Mouse (Mus musculus): ENCODE results near the gene Ak1.

Gene Ak1

DNA sequence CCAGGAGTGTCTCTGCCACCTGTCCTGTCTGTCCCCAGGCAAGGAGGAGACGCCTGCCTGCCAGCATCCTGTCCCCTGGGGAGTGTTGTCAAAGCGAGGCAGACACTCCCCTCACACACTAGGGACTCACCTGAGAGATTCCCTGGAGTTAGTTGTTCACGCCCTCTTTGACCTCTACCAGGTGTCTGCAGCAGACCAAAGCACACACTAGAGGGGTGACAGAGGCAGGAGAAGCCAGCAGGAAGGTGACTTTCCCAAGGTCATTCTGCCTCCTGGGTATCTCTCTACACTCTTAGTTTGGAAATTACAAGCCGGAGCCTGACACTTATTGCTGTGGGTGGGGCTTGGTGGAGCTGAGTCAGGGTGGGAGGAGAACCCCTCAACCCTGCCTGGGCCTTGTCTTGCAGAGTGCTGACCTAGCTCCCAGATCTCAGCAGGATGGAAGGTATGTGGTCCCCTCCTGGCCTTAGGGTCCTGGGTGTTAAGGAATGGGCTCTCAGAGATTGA is 6.5 kb downstream of the Ak1 start:
- no peak for DNase-seq (ENCODE audit: low read depth)

- DNase-seq (ENCODE audit: low read depth) = no peak
Observed at GRCm38 (mm10) chr2:32628729-32629128, 7.2 kb downstream of the Ak1 start.

DNA sequence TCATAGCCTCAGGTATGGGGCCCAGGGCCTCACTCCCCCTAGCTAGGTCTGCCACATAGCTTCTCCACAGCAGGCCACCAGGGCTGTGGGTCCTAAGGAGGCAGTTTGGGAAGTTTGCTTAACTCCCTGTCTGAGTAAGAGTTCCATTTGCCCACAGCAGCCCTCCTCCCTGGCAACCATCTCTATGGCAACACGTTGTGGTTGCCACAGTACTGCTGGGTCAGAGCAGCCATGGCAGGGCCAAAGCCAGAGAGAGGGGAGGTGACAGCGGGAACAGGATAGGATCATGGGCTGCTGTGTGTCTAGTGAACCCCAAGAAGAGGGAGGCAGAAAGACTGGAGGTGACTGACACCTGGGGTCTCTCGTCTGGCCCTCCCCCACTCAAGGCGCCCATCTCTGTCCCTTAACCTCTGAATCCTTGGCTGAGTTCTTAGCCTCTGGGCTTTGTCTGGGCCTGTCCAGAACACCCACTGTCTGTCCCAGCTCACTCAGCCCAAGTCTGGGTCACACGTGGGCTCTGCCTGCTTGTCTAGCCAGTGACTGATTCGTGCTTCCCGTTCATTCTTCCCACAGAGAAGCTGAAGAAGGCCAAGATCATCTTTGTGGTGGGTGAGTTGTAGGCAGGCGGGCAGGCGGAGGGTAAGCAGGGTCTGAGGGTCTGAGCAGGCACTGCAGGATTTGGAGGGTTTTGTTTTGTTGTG is 7.9 kb downstream of the Ak1 start:
- DNase-seq (ENCODE audit: low read depth) = no peak

DNA sequence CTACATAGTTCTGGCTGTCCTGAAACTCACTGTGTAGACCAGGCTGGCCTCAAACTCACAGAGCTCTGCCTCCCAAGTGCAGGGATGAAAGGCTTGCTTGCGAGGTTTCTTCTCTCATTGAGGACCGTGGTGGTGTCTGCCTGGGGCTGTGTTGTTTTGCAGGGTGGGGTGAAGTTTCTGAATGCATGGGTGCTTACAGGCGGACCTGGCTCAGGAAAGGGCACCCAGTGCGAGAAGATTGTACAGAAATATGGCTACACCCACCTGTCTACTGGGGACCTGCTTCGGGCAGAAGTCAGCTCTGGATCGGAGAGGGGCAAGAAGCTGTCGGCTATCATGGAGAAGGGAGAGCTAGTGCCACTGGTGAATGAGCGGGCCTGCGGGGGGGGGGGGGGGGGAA is 8.5 kb downstream of the Ak1 start:
- no peak for DNase-seq (ENCODE audit: low read depth)

GRCm38 (mm10) chr2:32631046-32631445 is 9.5 kb downstream of the Ak1 start:
- DNase-seq (ENCODE audit: low read depth) = no peak

GRCm38 (mm10) chr2:32631737-32632394 is 10.3 kb downstream of the Ak1 start:
- peak; percentile 82 for DNase-seq (ENCODE audit: low read depth)

DNA sequence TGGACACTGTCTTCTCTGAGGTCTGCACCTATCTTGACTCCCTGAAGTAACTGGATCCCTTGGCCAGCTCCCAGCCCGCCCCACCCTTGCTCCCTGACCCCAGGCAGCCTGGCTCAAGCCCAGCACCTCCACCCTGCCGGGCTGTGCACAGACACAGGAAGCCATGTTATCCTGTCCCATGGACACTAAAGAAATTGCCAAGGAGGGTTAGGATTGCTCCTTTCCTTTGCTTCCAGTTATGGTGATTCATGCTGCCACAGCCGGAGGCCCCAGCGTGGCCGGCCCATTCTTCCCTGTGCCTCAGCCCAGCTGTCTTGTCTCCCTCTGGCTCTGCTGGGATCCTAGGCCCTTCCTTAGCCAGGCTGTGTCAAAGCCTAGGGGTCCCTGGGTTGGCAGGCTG is 12.1 kb downstream of the Ak1 start:
- DNase-seq (ENCODE audit: low read depth) = no peak

- no peak for DNase-seq (ENCODE audit: low read depth)
Observed at GRCm38 (mm10) chr2:32634277-32635105, 12.9 kb downstream of the Ak1 start.

DNA sequence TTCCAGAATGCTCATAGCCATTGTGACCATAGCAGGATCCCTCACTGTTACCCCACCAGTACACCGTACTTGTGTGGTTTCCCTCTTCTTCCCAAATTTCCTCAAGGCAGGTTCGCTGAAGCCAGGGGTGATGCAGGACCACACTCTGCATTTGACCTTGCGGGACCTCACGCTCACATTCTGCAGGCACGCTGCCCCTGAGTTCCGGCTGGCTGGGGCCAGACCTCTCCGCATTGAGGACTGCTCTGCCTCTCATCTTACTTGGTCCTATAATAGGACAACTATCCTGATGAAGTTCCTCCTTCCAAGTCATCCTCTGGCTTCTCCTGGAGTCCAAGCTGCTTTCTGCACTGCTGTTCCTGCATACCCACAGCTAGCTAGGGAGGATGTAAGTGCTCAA is 15.1 kb downstream of the Ak1 start:
- DNase-seq (ENCODE audit: low read depth) = no peak

- DNase-seq (ENCODE audit: low read depth) = no peak
Observed at GRCm38 (mm10) chr2:32637778-32638281, 16.3 kb downstream of the Ak1 start.

GRCm38 (mm10) chr2:32639632-32640031 is 18.1 kb downstream of the Ak1 start:
- DNase-seq (ENCODE audit: low read depth) = no peak

DNA sequence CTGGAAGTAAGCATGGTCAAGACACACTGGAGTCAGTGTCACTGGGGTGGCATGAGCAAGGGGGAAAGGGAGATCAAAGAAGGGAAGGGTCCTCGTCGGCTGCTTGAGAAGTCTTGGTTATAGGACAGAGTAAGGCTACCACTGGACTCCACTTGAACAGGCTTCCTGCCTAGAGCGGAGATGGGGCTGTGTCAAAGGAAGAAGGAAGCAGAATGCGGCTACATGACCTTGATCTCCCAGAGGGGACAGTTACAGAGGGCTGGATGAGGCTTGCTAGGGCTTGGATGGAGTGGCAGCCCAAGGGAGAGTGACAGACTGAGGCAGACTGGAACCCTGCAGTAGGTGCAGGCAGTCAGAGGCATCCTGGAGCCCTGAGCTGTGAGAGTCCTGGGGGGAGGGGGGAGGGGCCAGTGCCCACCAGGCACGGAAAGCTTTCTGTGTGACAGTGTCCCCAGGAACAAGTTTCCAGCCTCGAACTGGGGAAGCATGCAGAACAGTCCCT is 19.0 kb downstream of the Ak1 start:
- DNase-seq (ENCODE audit: low read depth) = no peak

- DNase-seq (ENCODE audit: low read depth) = no peak
Observed at GRCm38 (mm10) chr2:32641810-32642209, 20.3 kb downstream of the Ak1 start.

DNA sequence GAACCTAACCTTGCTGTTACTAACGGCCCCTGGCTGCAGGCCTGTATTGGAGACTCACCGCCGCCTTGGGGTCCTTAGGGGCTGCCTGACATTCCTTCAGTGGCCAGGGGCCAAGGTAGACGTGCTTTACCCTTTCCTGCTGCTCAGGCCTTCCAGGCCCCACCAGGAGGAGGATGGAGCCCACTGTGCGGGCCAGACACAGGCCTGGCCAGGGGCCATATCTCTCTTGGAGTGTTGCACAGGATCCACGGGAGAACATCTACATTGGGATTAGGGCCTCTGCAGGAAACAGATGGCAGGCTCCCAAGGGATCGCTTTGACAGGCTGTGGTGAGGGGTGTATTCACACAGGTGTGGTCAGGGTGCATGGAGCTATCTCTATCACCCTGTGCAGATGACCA is 21.3 kb downstream of the Ak1 start:
- no peak for DNase-seq (ENCODE audit: low read depth)

DNA sequence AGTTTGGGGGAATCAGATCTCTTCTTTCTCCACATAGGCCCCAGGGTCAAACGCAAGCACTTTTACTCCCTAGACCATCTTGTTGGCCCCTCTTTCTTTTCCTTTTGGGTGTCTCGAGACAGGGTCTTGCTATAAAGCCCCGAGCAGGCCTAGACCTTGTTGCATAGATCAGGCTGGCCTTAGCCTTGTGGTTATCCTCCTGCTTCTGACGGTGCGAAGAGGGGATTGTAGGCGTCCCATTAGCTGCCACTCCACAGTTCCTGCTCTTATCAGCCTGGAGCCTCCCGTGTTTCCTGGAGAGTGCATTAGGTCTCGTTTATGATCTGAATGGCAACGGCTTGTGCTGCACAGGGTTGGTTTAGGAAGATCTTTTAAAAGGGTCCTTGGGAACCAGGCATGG is 22.5 kb downstream of the Ak1 start:
- DNase-seq (ENCODE audit: low read depth) = no peak

DNA sequence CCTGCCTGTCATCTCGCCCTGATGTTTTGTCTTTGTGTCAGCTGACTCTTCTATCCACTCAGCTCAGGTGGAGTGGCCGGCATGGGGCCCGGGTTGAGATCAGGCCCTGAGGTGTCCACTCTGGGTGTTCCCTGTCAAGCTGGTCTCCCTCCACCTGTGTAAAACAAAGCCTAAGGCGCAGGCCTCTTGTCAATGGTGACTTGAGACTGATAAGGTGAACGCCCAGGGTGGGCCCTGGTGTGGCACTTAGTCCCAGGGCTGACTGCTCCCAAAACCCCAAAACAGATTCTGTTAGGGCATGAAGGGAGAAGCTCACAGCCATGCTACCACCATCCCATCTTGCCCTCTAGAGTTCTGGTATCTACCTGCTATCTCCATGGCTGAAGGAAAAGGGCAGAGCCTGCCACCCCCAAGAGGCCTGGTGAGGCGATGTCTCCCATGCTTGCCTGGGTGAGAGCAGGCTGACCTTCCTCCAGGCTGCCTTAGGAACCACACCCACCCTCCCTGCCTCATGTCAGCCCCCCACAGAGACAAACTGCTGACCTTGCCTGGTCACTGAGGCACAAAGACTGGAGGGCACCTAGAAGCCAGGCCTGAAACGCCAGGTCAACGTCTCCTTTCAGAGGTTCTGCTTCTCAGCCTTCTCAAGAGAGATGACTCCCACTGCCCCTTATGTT is 23.4 kb downstream of the Ak1 start:
- DNase-seq (ENCODE audit: low read depth) = peak; percentile 57

GRCm38 (mm10) chr2:32645647-32646046 is 24.1 kb downstream of the Ak1 start:
- DNase-seq (ENCODE audit: low read depth) = no peak

GRCm38 (mm10) chr2:32646379-32647056 is 25.0 kb downstream of the Ak1 start, which contains the start of gene Eng:
Gene Eng, plus strand, starts transcription at chr2:32646595.
- DNase-seq (ENCODE audit: low read depth) = no peak

GRCm38 (mm10) chr2:32647366-32647765 is 25.8 kb downstream of the Ak1 start:
- no peak for DNase-seq (ENCODE audit: low read depth)

GRCm38 (mm10) chr2:32653764-32654163 is 32.2 kb downstream of the Ak1 start:
- DNase-seq (ENCODE audit: low read depth) = no peak

DNA sequence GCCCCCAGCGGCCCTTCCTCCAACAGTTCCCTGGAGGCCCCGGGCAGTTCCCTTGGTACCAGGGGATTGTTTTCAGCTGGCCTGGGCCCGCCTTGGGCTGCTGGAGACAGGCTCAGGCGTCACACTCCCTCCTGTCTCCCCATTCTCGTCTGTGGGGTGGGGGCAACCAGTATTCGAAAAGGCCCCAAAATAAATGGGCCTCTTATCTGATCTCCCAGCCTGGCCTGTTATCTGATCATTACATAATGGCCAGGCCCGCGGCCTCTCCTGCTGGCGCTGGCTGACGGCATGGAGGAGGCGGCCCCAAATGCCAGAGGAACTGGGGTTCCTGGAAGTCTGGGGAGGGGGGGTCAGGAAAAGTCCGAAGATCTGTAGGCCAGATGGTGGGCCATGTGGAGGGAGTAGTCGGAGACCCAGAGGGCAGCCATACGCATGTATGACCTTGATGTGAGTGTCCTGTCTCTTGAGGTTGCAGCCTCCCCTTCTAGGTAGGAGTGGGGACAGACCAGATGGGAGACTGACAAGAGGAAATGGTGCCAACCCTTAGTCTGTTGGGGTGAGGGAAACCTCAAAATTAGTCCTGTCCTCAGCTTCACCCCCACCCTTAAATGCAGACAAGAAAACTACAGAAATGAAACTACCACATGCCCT is 33.3 kb downstream of the Ak1 start:
- no peak for DNase-seq (ENCODE audit: low read depth)

All from c-Kit-positive CD71-positive TER-119-negative erythroid progenitor cells, embryonic 14.5 days (primary cell).